Mouse (Mus musculus) MEL (cell line): ENCODE results near the gene Rtcb.

Experiments used
- CHD2 ChIP-seq: IDR thresholded peaks from 2 replicates; pipeline ENCODE4 v1.6.1; 2011; ENCODE audit warnings: low read length, improper control_type of control experiment
- CTCF ChIP-seq, 3 experiments: IDR thresholded peaks in 2 of 3; conservative IDR thresholded peaks in 1 of 3; 2 replicates each; pipeline ENCODE4 v1.5.1; 2011 to 2012; ENCODE audit warnings: low read length in 3 of 3, low read depth in 2 of 3, mild to moderate bottlenecking in 2 of 3, improper control_type of control experiment in 1 of 3, inconsistent platforms in 1 of 3, mixed read lengths in 1 of 3, moderate library complexity in 1 of 3; ENCODE audit not compliant: control insufficient read depth in 1 of 3, insufficient read depth in 1 of 3, poor library complexity in 1 of 3, severe bottlenecking in 1 of 3
- EP300 ChIP-seq, 2 experiments: IDR thresholded peaks; 2 replicates each; pipeline ENCODE4 v1.6.1; 2011; ENCODE audit warnings: improper control_type of control experiment in 2 of 2, low read length in 2 of 2, low read depth in 1 of 2, mild to moderate bottlenecking in 1 of 2
- ETS1 ChIP-seq: IDR thresholded peaks from 2 replicates; pipeline ENCODE4 v1.6.1; 2012; ENCODE audit warnings: low read depth, mild to moderate bottlenecking, inconsistent platforms, low read length, improper control_type of control experiment, moderate library complexity
- JUND ChIP-seq: IDR thresholded peaks from 2 replicates; pipeline ENCODE4 v1.6.1; 2011; ENCODE audit warnings: low read depth, mild to moderate bottlenecking, improper control_type of control experiment, low read length
- MAFK ChIP-seq: IDR thresholded peaks from 2 replicates; pipeline ENCODE4 v1.6.1; 2011; ENCODE audit warnings: low read depth, mild to moderate bottlenecking, low read length, improper control_type of control experiment, borderline replicate concordance
- MAZ ChIP-seq: IDR thresholded peaks from 2 replicates; pipeline ENCODE4 v1.6.1; 2012; ENCODE audit warnings: low read depth, mild to moderate bottlenecking, inconsistent platforms, low read length, improper control_type of control experiment
- MEF2A ChIP-seq: IDR thresholded peaks from 2 replicates; pipeline ENCODE4 v1.6.1; 2014; ENCODE audit warnings: low read depth, mild to moderate bottlenecking, inconsistent platforms, low read length, improper control_type of control experiment; ENCODE audit not compliant: poor library complexity, insufficient replicate concordance, severe bottlenecking; ENCODE audit errors: extremely low read depth
- MXI1 ChIP-seq: IDR thresholded peaks from 2 replicates; pipeline ENCODE4 v1.6.1; 2011; ENCODE audit warnings: mild to moderate bottlenecking, low read depth, low read length, improper control_type of control experiment
- POLR2A ChIP-seq, 2 experiments: IDR thresholded peaks; 2 replicates each; pipeline ENCODE4 v1.6.1; 2011 to 2012; ENCODE audit warnings: low read length in 2 of 2, mild to moderate bottlenecking in 2 of 2, control low read depth in 1 of 2, improper control_type of control experiment in 1 of 2, low read depth in 1 of 2, moderate library complexity in 1 of 2; ENCODE audit not compliant: control insufficient read depth in 1 of 2, insufficient read depth in 1 of 2, poor library complexity in 1 of 2
- POLR2AphosphoS2 ChIP-seq: IDR thresholded peaks from 2 replicates; pipeline ENCODE4 v1.6.1; 2011; ENCODE audit warnings: low read length, improper control_type of control experiment
- TAL1 ChIP-seq: IDR thresholded peaks from 2 replicates; pipeline ENCODE4 v1.6.1; 2012; ENCODE audit warnings: mild to moderate bottlenecking, inconsistent platforms, low read length, moderate library complexity, mixed read lengths
- TBP ChIP-seq: IDR thresholded peaks from 2 replicates; pipeline ENCODE4 v1.8.0; 2011; ENCODE audit warnings: low read depth, low read length, improper control_type of control experiment
- TCF12 ChIP-seq: IDR thresholded peaks from 2 replicates; pipeline ENCODE4 v1.6.1; 2014; ENCODE audit warnings: low read depth, mild to moderate bottlenecking, inconsistent platforms, low read length, improper control_type of control experiment, moderate library complexity

GRCm38 (mm10) chr10:85968157-85968634 is 10.6 kb upstream of the Rtcb start:
- TF ChIP-seq TCF12 (no peak), TBP (no peak), EP300 (IDR thresholded peaks at IDR 0.05; ENCODE audit: low read depth in 1 of 2, low read length in 2 of 2) (no peak), TAL1 (no peak), CHD2 (no peak), MAFK (no peak), ETS1 (no peak), MAZ (0 out of 2 replicates have a peak, but pooled peaks have one; percentile 19), CTCF (IDR thresholded peaks at IDR 0.05 in 2 of 3, conservative IDR thresholded peaks at IDR 0.05 in 1 of 3; ENCODE audit: control insufficient read depth in 1 of 3, insufficient read depth in 1 of 3, low read depth in 2 of 3, low read length in 3 of 3, poor library complexity in 1 of 3, severe bottlenecking in 1 of 3) (peak; percentile 82 to 93 (median 83)), MEF2A (no peak), MXI1 (no peak), POLR2AphosphoS2 (no peak), JUND (no peak), POLR2A (IDR thresholded peaks at IDR 0.05; ENCODE audit: control insufficient read depth in 1 of 2, insufficient read depth in 1 of 2, low read depth in 1 of 2, low read length in 2 of 2, poor library complexity in 1 of 2) (no peak)
